Mouse (Mus musculus) macrophage (primary cell): ENCODE results near the gene Ltbp1. TPM values are rescaled to one million over a fixed set of nuclear protein-coding genes. Genes with fewer than 3 reads are reported as not detected.

Source experiments
- H3K27ac ChIP-seq: fragments of 350-480 bp; formaldehyde crosslinking; 2 replicates; pipeline ENCODE4 v1.9.0; 2021
- H3K36me3 ChIP-seq: fragments of 350-480 bp; formaldehyde crosslinking; 2 replicates; pipeline ENCODE4 v1.9.0; 2021; ENCODE audit errors: inconsistent target
- H3K4me3 ChIP-seq: fragments of 350-480 bp; formaldehyde crosslinking; 2 replicates; pipeline ENCODE4 v1.9.0; 2021; ENCODE audit errors: inconsistent target
- H3K79me2 ChIP-seq: fragments of 350-480 bp; formaldehyde crosslinking; 2 replicates; pipeline ENCODE4 v1.9.0; 2021; ENCODE audit errors: inconsistent target
- WGBS: methylation state at CpG from one replicate; pipeline ENCODE4 v1.1.7; 2026; ENCODE audit warnings: inconsistent platforms; ENCODE audit not compliant: missing documents; 5-methylcytosine and 5-hydroxymethylcytosine counted together
- polyA plus RNA-seq: library from polyadenylated mRNA; stranded (reverse); fragments of 250-400 nt; gene quantifications from 3 replicates; pipeline ENCODE4 v1.2.4, GENCODE M21; 2018; ENCODE audit warnings: inconsistent platforms

Ltbp1 gene
- polyA plus RNA-seq, 1 experiment from 2014 or later: 0.23 TPM

GRCm38 (mm10) chr17:75374287-75375024 lies 369.1 kb downstream of the Ltbp1 start:
- Histone ChIP-seq H3K79me2 (no peaks in the 10 kb centered on the region), H3K27ac (no peak overlapping the region), H3K36me3 (no peaks in the 10 kb centered on the region), H3K4me3 (no peak overlapping the region)
- 84% methylated on average over 5 of the region's 5 CpGs for WGBS

DNA sequence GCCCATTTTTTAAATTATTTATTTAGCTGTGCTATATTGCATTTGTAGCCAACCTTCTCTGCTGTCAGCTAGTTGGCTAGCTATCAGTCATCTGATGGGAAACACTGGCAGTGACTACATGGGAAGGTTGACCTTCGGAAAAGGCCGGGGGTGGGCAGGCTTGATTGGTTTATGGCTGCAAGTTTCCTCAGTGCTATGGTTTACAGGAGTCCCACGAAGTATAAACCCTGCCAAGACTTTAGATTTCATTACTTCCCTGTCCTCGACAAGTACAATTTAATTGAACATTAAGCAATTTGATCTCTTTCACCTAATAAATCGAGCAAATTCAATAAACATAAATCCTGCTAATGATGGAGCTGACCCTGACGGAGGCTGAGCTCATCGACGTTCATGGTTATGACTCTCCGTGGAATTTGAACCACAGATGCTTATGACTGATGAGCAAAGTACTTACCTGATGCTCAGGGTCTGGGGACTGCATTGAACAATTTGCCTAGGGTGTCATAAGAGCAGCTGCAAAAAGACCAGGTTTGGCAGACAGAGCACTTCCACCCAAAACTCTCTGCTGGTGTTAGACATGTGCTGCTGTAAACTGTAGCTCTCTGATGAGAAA lies 373.0 kb downstream of the Ltbp1 start:
- H3K27ac ChIP-seq: no peak overlapping the region
- H3K4me3 ChIP-seq: no peak overlapping the region
- 91% methylated on average over 9 of the region's 9 CpGs for WGBS
- no peaks in the 10 kb centered on the region for H3K79me2 ChIP-seq
- H3K36me3 ChIP-seq: no peaks in the 10 kb centered on the region

- H3K27ac ChIP-seq: no peak overlapping the region
- 91% methylated on average over 2 of the region's 2 CpGs for WGBS
- H3K4me3 ChIP-seq: no peak overlapping the region
- no peaks in the 10 kb centered on the region for H3K79me2 ChIP-seq
- H3K36me3 ChIP-seq: no peaks in the 10 kb centered on the region
Observed at GRCm38 (mm10) chr17:75380167-75380566, 374.8 kb downstream of the Ltbp1 start.

DNA sequence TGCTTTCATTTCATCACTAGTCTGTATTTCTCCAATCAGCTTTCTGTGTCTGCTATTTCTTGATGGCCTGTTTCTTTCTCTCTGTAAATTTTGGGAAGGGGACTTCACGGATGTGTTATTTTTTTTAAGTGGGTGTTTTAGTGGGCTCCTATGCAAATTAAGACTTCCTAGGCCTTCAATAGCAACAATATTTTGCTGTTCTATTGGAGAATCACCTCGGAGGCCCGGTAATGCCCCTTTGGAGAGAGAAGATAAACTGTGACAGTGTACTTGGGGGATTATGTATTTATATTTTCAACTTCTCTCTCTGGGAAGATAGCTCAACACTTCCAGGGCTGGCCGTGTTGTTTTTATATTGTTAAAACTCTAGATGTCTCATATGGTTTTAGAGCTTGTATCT lies 383.0 kb downstream of the Ltbp1 start:
- no peaks in the 10 kb centered on the region for H3K36me3 ChIP-seq

DNA sequence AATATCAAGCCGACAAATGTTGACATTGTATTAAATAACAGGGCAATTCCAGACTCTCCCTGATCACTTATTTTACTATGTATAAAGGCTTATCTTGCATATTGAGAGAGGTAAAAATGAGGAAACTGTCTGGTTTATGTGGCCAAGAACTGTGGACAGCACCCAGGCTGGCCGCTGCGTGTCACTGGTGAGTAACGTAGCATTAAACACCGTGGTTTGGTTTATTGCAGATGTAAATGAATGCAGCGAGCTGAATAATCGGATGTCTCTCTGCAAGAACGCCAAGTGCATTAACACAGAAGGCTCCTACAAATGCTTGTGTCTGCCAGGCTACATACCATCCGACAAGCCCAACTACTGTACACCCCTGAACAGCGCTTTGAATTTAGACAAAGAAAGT lies 384.8 kb downstream of the Ltbp1 start:
- no peak overlapping the region for H3K27ac ChIP-seq
- no peaks in the 10 kb centered on the region for H3K79me2 ChIP-seq
- no peaks in the 10 kb centered on the region for H3K36me3 ChIP-seq
- H3K4me3 ChIP-seq: no peak overlapping the region
- 79% methylated on average over 9 of the region's 10 CpGs for WGBS

More for the DNA sequence above, 383.0 kb downstream of the Ltbp1 start:
- Histone ChIP-seq H3K27ac (no peak overlapping the region), H3K79me2 (no peaks in the 10 kb centered on the region), H3K4me3 (no peak overlapping the region)
- 83% methylated on average over 4 of the region's 4 CpGs for WGBS

- no peak overlapping the region for H3K27ac ChIP-seq
- WGBS: 70% methylated on average over 6 of the region's 6 CpGs
- no peaks in the 10 kb centered on the region for H3K36me3 ChIP-seq
- no peak overlapping the region for H3K4me3 ChIP-seq
- no peaks in the 10 kb centered on the region for H3K79me2 ChIP-seq
Observed at GRCm38 (mm10) chr17:75391429-75392192, 386.2 kb downstream of the Ltbp1 start.

GRCm38 (mm10) chr17:75406405-75406804 lies 401.0 kb downstream of the Ltbp1 start:
- no peak overlapping the region for H3K4me3 ChIP-seq
- H3K27ac ChIP-seq: no peak overlapping the region
- no peaks in the 10 kb centered on the region for H3K79me2 ChIP-seq
- no peaks in the 10 kb centered on the region for H3K36me3 ChIP-seq
- 51% methylated on average over 4 of the region's 4 CpGs for WGBS

DNA sequence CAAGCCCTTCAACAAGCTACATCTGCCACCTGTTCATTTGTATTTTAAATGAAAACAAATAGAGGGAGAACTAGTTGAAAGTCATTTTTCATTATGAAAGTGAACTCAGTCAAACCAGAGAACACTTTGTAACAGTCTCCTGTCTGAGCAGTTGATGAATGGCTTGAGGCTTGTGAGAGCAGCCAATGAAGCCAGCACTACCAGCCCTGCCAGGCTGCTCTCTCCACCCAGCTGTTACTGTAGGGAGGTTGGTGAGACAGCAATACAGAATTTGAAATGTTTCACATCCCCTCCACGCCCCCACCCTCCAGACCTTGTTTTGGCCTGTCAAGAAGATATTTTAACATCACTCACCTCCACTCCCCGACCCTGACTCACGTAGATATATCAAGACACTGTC lies 411.5 kb downstream of the Ltbp1 start:
- WGBS: 55% methylated on average over 3 of the region's 3 CpGs
- no peaks in the 10 kb centered on the region for H3K36me3 ChIP-seq
- no peak overlapping the region for H3K27ac ChIP-seq
- H3K79me2 ChIP-seq: no peaks in the 10 kb centered on the region
- H3K4me3 ChIP-seq: no peak overlapping the region

- H3K36me3 ChIP-seq: no peaks in the 10 kb centered on the region
- H3K79me2 ChIP-seq: peaks cover 24% of the 10 kb centered on the region
- no peak overlapping the region for H3K27ac ChIP-seq
- H3K4me3 ChIP-seq: no peak overlapping the region
- WGBS: 100% methylated on average over 2 of the region's 2 CpGs
Observed at GRCm38 (mm10) chr17:75434152-75434551, 428.8 kb downstream of the Ltbp1 start.

DNA sequence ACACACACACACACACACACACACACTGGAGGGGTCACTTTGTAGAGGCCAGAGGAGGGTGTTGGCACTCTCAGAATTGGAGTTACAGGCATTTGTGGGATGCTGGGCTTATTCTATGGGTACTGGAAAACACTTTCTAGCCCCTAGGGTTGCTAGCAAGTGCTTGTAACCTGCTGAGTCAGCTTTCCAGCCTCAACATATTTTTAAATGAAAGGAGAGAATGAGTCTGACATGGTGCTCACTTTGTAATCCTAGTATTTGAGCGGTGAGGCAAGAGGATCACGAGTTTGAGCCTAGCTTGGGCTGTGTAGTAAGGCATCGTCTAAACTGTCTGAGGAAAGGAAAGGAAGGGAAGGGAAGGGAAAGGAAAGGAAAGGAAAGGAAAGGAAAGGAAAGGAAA lies 429.5 kb downstream of the Ltbp1 start:
- Histone ChIP-seq H3K36me3 (no peaks in the 10 kb centered on the region), H3K27ac (no peak overlapping the region), H3K4me3 (no peak overlapping the region), H3K79me2 (peaks cover 31% of the 10 kb centered on the region)
- 84% methylated on average over 3 of the region's 3 CpGs for WGBS

DNA sequence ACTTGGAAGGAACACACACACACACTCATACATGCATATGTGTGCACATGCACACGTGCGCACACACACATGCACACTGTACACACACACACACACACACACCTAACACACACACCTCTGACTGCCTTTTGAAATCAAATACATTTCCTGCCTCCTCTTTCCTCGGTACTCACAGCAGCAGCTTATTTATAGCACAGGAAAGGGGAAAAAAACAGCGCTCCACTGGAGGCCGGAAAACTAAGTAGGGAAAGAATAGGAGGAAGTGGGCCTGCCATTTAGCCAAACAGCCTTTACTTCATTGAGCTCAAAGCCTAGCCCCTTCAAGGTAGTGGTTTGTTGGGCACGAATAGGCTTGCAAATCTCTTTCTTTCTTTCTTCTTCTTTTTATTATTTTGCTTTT lies 430.2 kb downstream of the Ltbp1 start, which contains the start of gene Rasgrp3:
TSS of gene Rasgrp3 (plus strand) at position 298 of the 400 bp plus-strand sequence.
- peaks cover 36% of the 10 kb centered on the region for H3K79me2 ChIP-seq
- peak within 1 kb of the TSS; percentile 85 for H3K27ac ChIP-seq
- WGBS: 28% methylated on average over 6 of the region's 6 CpGs
- H3K36me3 ChIP-seq: no peaks in the 10 kb centered on the region
- H3K4me3 ChIP-seq: peak within 1 kb of the TSS; percentile 24

DNA sequence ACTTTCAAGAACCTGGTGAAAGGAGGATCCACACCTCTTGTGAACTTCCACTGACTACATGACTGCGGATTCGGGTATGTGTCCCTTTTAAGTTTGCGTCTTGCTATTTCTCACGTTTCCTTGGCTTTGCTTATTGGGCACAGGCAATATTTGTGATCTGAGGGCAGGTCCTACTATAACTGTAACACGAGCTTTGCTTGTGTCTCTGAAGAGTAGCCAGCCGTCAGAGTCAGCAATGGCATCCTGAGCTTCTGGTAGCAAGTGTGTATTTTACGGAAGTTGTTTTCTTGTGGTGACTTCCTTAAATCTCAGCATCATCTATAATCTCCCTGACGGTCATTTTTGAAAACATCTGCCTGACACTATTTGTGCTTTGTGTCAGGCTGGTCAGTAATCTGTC lies 430.7 kb downstream of the Ltbp1 start:
- no peaks in the 10 kb centered on the region for H3K36me3 ChIP-seq
- peaks cover 41% of the 10 kb centered on the region for H3K79me2 ChIP-seq
- WGBS: 26% methylated on average over 8 of the region's 8 CpGs
- H3K4me3 ChIP-seq: peak overlapping the region; percentile 24
- H3K27ac ChIP-seq: peak overlapping the region; percentile 85

GRCm38 (mm10) chr17:75436819-75437218 lies 431.5 kb downstream of the Ltbp1 start:
- peak overlapping the region; percentile 85 for H3K27ac ChIP-seq
- WGBS: 36% methylated on average over 6 of the region's 6 CpGs

DNA sequence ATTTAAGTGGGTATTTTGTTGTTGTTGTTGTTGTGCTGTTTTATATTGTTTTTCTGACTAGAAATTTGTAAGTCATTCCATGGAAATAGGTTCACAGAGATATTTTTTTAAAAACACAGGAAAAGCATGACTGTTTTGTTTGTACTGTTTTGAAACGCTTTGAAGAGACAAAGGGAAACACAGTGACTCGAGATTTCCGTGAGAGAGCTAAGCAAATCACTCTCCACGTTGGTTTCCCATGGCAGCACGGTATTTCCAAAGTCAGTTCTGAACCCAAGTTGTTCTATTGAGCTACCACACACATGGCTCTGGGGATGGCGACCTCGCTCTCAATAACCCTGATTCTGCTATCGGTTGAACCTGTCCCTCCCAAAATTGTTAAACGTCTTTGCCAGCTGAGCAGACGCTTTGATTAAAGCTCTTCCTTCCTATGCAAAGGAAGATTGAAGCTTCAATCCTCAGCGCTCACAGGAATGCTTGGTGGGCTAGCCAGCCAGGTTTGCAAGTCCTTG lies 431.9 kb downstream of the Ltbp1 start:
- H3K79me2 ChIP-seq: peaks cover 53% of the 10 kb centered on the region
- no peaks in the 10 kb centered on the region for H3K36me3 ChIP-seq
- H3K4me3 ChIP-seq: peak overlapping the region; percentile 24
- 60% methylated on average over 11 of the region's 11 CpGs for WGBS
- peak overlapping the region; percentile 85 for H3K27ac ChIP-seq

More at GRCm38 (mm10) chr17:75436819-75437218, 431.5 kb downstream of the Ltbp1 start:
- Histone ChIP-seq H3K79me2 (peaks cover 48% of the 10 kb centered on the region), H3K36me3 (no peaks in the 10 kb centered on the region), H3K4me3 (peak overlapping the region; percentile 24)
